Mouse (Mus musculus) lung, adult 2 months (tissue): Measurements from ENCODE around the gene Wdr53.

Experiments
- CTCF ChIP-seq: fragments of 200-500 bp; IDR thresholded peaks from 2 replicates; pipeline ENCODE4 v1.5.1; 2011; ENCODE audit warnings: mild to moderate bottlenecking, low read length, control low read depth; ENCODE audit not compliant: insufficient read depth
- POLR2A ChIP-seq: fragments of 200-500 bp; IDR thresholded peaks from 2 replicates; pipeline ENCODE4 v1.6.1; 2011; ENCODE audit warnings: low read depth, mild to moderate bottlenecking, control low read depth, low read length, borderline replicate concordance; ENCODE audit errors: extremely low read depth

- TF ChIP-seq CTCF (no peak), POLR2A (no peak)
These were observed 25.2 kb upstream of the Wdr53 start for GRCm38 (mm10) chr16:32221803-32222202.
